Mouse (Mus musculus) embryonic facial prominence, embryonic 10.5 days (tissue): Measurements from ENCODE around the gene Abca8a. TPM values are rescaled to one million over a fixed set of nuclear protein-coding genes. Genes with fewer than 3 reads are reported as not detected.

ENCODE experiments used
- DNase-seq: peaks from one replicate; pipeline ENCODE4 v3.0.0-alpha.2; 2017; ENCODE audit warnings: low spot score
- H3K27ac ChIP-seq: fragments of 300-500 bp; sonication (generic); replicated peaks from 2 replicates; pipeline ENCODE4 v1.5.1; 2016; ENCODE audit warnings: mild to moderate bottlenecking
- H3K27me3 ChIP-seq: fragments of 300-500 bp; sonication (generic); replicated peaks from 2 replicates; pipeline ENCODE4 v1.6.1; 2016; ENCODE audit warnings: low read depth, mild to moderate bottlenecking; ENCODE audit not compliant: poor library complexity, severe bottlenecking
- H3K36me3 ChIP-seq: fragments of 300-500 bp; sonication (generic); replicated peaks from 2 replicates; pipeline ENCODE4 v1.6.1; 2016; ENCODE audit warnings: mild to moderate bottlenecking, moderate library complexity
- H3K4me1 ChIP-seq: fragments of 300-500 bp; sonication (generic); 2 replicates; pipeline ENCODE4 v1.6.1; 2016
- H3K4me3 ChIP-seq: fragments of 300-500 bp; sonication (generic); 2 replicates; pipeline ENCODE4 v1.5.1; 2016; ENCODE audit warnings: mild to moderate bottlenecking, moderate library complexity
- H3K9me3 ChIP-seq: fragments of 300-500 bp; sonication (generic); 2 replicates; pipeline ENCODE4 v1.6.1; 2016; ENCODE audit warnings: mild to moderate bottlenecking
- WGBS: fragments of 180-500 bp; shearing (Covaris S2); methylation state at CpG from one replicate; pipeline ENCODE4 v1.1.7; 2016; 5-methylcytosine and 5-hydroxymethylcytosine counted together
- polyA plus RNA-seq: library from polyadenylated mRNA; unstranded; fragments of >200 nt; fragmentation: Nextera tagmentation; extraction: Ambion mirVana; gene quantifications from 2 replicates; pipeline ENCODE4 v1.2.1, GENCODE M21; 2016

Gene Abca8a
- polyA plus RNA-seq: not detected in 2 replicates

GRCm38 (mm10) chr11:110095858-110096257, at the start of gene Abca8a:
Gene Abca8a, minus strand, starts transcription at chr11:110095978.
- DNase-seq: no peak
- no peaks in the 10 kb centered on the region for H3K9me3 ChIP-seq
- no peaks in the 10 kb centered on the region for H3K36me3 ChIP-seq
- no peaks in the 10 kb centered on the region for H3K27me3 ChIP-seq
- no peaks in the 10 kb centered on the region for H3K4me1 ChIP-seq
- H3K4me3 ChIP-seq: no peak within 1 kb of the TSS
- WGBS: 87% methylated on average over 5 of the region's 5 CpGs
- H3K27ac ChIP-seq: no peak within 1 kb of the TSS

DNA sequence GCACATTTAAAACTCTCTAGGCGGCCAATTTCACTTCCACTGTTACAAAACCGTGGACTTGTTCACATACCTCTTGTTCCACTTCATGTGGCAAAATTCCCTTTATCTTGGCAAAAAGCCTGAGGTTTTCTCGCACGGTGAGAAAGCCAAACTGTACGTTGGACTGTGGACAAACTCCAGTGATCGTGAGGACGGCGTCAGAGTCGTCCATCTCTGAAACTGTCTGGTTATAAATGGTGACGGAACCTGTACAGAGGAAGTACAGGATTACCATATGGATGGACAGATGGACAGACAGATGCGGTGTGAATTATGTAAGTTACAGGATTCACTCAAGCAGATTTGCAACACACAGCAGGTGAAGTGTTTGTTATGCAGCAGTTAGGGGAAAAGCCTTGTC, 49.6 kb upstream of the Abca8a start:
- Histone ChIP-seq H3K36me3 (no peaks in the 10 kb centered on the region), H3K4me3 (no peak overlapping the region), H3K4me1 (no peaks in the 10 kb centered on the region), H3K27me3 (no peaks in the 10 kb centered on the region), H3K9me3 (no peaks in the 10 kb centered on the region), H3K27ac (no peak overlapping the region)
- WGBS: 93% methylated on average over 11 of the region's 11 CpGs
- DNase-seq: no peak

DNA sequence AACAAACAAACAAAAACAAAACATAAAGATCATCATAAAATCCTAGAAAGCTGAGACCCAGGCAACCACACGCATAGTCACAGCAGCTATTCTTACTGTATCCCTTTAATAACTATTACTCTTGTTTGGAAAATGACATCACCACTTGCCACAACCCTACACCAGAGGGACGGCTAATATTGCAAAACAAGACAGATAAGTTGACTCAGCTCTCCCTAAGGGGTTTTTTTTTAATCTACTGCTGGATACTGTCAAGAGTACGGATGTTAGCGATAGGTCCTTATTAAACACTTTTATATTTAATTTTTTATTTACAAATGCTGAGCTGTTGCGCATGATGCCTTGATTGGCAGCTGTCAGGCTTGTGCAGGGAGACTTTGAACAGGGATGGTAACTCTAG, 35.0 kb upstream of the Abca8a start:
- H3K4me1 ChIP-seq: no peaks in the 10 kb centered on the region
- no peaks in the 10 kb centered on the region for H3K27me3 ChIP-seq
- no peak for DNase-seq
- WGBS: 91% methylated on average over 5 of the region's 5 CpGs
- H3K36me3 ChIP-seq: no peaks in the 10 kb centered on the region
- H3K4me3 ChIP-seq: no peak overlapping the region
- no peak overlapping the region for H3K27ac ChIP-seq
- no peaks in the 10 kb centered on the region for H3K9me3 ChIP-seq

DNA sequence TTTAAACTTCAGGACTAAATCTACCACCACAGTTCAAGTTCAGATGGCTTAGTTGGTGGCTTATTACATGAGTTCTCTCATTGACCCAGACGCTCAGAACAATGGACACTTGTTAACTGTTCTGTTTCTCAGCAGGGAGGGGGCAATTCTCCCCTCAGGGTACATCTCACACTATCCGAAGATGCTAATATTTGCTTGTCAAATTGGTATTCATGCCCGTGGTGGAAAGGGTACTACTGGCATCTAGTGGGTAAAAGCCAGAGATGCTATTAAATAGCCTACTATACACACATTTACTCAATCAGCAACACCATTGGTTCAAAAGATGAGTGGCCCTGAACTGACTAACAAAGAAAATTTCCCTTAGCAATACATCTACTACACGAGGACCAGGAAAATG, 15.4 kb upstream of the Abca8a start:
- H3K4me3 ChIP-seq: no peak overlapping the region
- no peak overlapping the region for H3K27ac ChIP-seq
- no peaks in the 10 kb centered on the region for H3K27me3 ChIP-seq
- H3K36me3 ChIP-seq: no peaks in the 10 kb centered on the region
- no peaks in the 10 kb centered on the region for H3K4me1 ChIP-seq
- WGBS: 59% methylated on average over 4 of the region's 4 CpGs
- no peak for DNase-seq
- no peaks in the 10 kb centered on the region for H3K9me3 ChIP-seq

GRCm38 (mm10) chr11:110101437-110101836, 5.7 kb upstream of the Abca8a start:
- Histone ChIP-seq H3K9me3 (no peaks in the 10 kb centered on the region), H3K27me3 (no peaks in the 10 kb centered on the region), H3K36me3 (no peaks in the 10 kb centered on the region), H3K4me1 (no peaks in the 10 kb centered on the region), H3K27ac (no peak overlapping the region), H3K4me3 (no peak overlapping the region)
- WGBS: 88% methylated on average over 7 of the region's 7 CpGs
- DNase-seq: no peak

DNA sequence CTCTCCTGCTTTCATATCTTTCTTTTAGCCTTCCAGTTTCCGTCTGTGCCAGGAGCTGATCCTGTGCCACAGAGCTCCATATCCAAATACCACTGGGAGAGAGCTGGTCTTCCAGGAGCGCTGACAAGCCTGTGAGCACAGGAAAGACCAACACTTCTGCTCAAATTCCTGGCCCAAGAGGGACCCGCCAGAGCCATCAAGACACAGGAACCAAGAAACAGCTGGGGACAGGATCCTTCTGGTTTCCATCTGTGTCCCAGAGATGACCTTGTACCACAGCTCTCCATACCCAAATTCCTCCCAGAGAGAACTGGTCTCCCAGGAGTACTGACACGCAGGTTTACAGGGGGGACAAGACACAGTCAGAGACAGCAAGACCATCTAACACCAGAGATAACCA, 3.1 kb upstream of the Abca8a start:
- no peak for DNase-seq
- WGBS: 70% methylated on average over 4 of the region's 4 CpGs
- Histone ChIP-seq H3K27ac (no peak overlapping the region), H3K4me3 (no peak overlapping the region), H3K4me1 (no peaks in the 10 kb centered on the region), H3K27me3 (no peaks in the 10 kb centered on the region), H3K9me3 (no peaks in the 10 kb centered on the region), H3K36me3 (no peaks in the 10 kb centered on the region)

DNA sequence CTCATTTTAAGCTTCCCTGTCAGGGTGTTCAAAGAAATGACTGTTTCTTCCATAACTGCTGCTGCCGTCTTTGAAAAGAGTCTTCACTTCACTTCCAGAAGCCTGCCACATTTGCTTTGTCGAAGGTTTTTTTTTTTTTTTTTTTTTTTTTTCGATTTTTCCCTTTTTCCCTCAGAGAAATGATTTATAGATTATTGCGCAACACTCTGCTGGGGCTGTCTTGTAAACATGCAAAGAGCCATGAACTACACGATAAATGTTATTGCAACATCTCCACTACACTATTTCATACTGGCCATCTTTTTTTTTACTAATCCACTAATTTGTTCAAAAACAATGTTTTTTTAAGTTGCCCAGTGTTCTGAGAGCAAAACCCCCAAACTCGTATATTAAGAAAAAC, 1.7 kb upstream of the Abca8a start:
- Histone ChIP-seq H3K27me3 (no peaks in the 10 kb centered on the region), H3K27ac (no peak overlapping the region), H3K9me3 (no peaks in the 10 kb centered on the region), H3K4me3 (no peak overlapping the region), H3K36me3 (no peaks in the 10 kb centered on the region), H3K4me1 (no peaks in the 10 kb centered on the region)
- WGBS: 83% methylated on average over 6 of the region's 6 CpGs
- DNase-seq: no peak

GRCm38 (mm10) chr11:110094846-110095380, 865 bp downstream of the Abca8a start:
- Histone ChIP-seq H3K36me3 (no peaks in the 10 kb centered on the region), H3K4me1 (no peaks in the 10 kb centered on the region), H3K27me3 (no peaks in the 10 kb centered on the region), H3K27ac (no peak overlapping the region), H3K9me3 (no peaks in the 10 kb centered on the region), H3K4me3 (no peak overlapping the region)
- 82% methylated on average over 7 of the region's 7 CpGs for WGBS
- no peak for DNase-seq

DNA sequence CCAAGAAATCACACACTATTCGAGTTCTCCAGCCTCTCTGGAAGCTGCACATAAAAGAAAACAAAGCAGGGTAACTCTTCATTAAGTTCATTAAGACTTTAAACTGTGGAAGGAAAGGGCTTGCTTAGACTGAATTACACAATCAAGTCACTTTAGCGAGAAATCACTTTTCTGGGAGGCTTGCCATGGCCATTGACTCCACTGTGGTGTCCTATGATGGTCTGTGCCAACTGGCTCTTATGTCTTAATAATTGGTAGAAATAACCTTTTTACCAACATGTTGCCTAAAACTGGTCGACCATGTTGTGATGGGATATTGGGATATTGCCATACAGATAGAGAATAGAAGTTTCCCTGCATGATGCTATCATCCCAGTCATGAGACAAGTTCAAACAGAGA, 1.5 kb downstream of the Abca8a start:
- H3K27me3 ChIP-seq: no peaks in the 10 kb centered on the region
- H3K9me3 ChIP-seq: no peaks in the 10 kb centered on the region
- H3K4me3 ChIP-seq: no peak overlapping the region
- no peaks in the 10 kb centered on the region for H3K4me1 ChIP-seq
- WGBS: 83% methylated on average over 3 of the region's 3 CpGs
- no peaks in the 10 kb centered on the region for H3K36me3 ChIP-seq
- H3K27ac ChIP-seq: no peak overlapping the region
- DNase-seq: no peak

GRCm38 (mm10) chr11:110091328-110091727, 4.5 kb downstream of the Abca8a start:
- H3K9me3 ChIP-seq: no peaks in the 10 kb centered on the region
- H3K27ac ChIP-seq: no peak overlapping the region
- WGBS: 85% methylated on average over 2 of the region's 2 CpGs
- H3K4me3 ChIP-seq: no peak overlapping the region
- H3K36me3 ChIP-seq: no peaks in the 10 kb centered on the region
- no peaks in the 10 kb centered on the region for H3K27me3 ChIP-seq
- no peaks in the 10 kb centered on the region for H3K4me1 ChIP-seq
- no peak for DNase-seq

DNA sequence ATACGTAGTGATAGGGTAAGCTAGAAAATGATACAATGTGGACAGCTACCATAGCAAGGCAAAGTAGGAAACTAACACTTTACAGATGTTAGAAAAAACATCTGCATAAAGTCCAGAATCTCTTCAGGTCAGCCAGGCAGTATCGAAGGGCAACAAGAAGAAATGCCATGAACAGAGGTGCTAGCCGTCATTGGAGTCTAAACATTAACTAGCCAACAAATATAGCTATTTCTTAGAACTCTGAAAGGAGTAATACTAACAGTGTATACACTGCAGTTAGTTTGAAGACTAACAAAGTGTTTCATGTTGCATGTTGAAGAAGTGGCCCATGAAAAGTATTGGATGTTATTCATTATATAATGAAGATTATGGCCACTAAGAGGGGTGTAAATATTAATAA, 23.6 kb downstream of the Abca8a start:
- no peak for DNase-seq
- Histone ChIP-seq H3K36me3 (no peaks in the 10 kb centered on the region), H3K27ac (no peak overlapping the region), H3K9me3 (no peaks in the 10 kb centered on the region), H3K27me3 (no peaks in the 10 kb centered on the region), H3K4me3 (no peak overlapping the region), H3K4me1 (no peaks in the 10 kb centered on the region)
- WGBS: 85% methylated on average over 3 of the region's 3 CpGs

GRCm38 (mm10) chr11:110061032-110061431, 34.7 kb downstream of the Abca8a start:
- no peaks in the 10 kb centered on the region for H3K36me3 ChIP-seq
- H3K27ac ChIP-seq: no peak overlapping the region
- H3K4me3 ChIP-seq: no peak overlapping the region
- no peaks in the 10 kb centered on the region for H3K27me3 ChIP-seq
- no peaks in the 10 kb centered on the region for H3K9me3 ChIP-seq
- 65% methylated on average over 4 of the region's 4 CpGs for WGBS
- 0 out of 2 replicates have a peak, but pooled peaks cover 6% of the 10 kb centered on the region for H3K4me1 ChIP-seq
- DNase-seq: no peak

GRCm38 (mm10) chr11:110060127-110060526, 35.7 kb downstream of the Abca8a start:
- WGBS: 76% methylated on average over 2 of the region's 2 CpGs
- no peaks in the 10 kb centered on the region for H3K36me3 ChIP-seq
- DNase-seq: no peak
- H3K9me3 ChIP-seq: no peaks in the 10 kb centered on the region
- no peaks in the 10 kb centered on the region for H3K27me3 ChIP-seq
- 0 out of 2 replicates have a peak, but pooled peaks cover 6% of the 10 kb centered on the region for H3K4me1 ChIP-seq
- H3K27ac ChIP-seq: no peak overlapping the region
- H3K4me3 ChIP-seq: no peak overlapping the region

- H3K9me3 ChIP-seq: no peaks in the 10 kb centered on the region
Measured at GRCm38 (mm10) chr11:110053681-110054080, 42.1 kb downstream of the Abca8a start.

More at GRCm38 (mm10) chr11:110053681-110054080, 42.1 kb downstream of the Abca8a start:
- WGBS: 70% methylated on average over 3 of the region's 3 CpGs
- no peaks in the 10 kb centered on the region for H3K27me3 ChIP-seq
- H3K4me3 ChIP-seq: no peak overlapping the region
- no peaks in the 10 kb centered on the region for H3K36me3 ChIP-seq
- H3K4me1 ChIP-seq: no peaks in the 10 kb centered on the region
- no peak for DNase-seq
- H3K27ac ChIP-seq: no peak overlapping the region
